Comparison of ENCODE assay signal across 10 mouse cellular contexts in genomic region chr4:117346025-117346424, GRCm38 (mm10).
DNase-seq lines count a peak whose midpoint lies in the region; ATAC-seq and TF ChIP-seq lines count a peak whose summit lies in the region.
"Had no signal": no experiment of that assay in that cellular context is flagged by ENCODE, and none has a peak within 500 bp of the region (broad histone marks: within the 10 kb centered on the region; RNA-seq: fewer than 3 reads in every experiment).

No protein-coding gene starts in this region.

- no peak for ATAC-seq in hindbrain, embryonic 14.5 days (ENCODE audit: low FRiP score)
- ATAC-seq in hindbrain, embryonic 12.5 days (ENCODE audit: low FRiP score) = no peak
- ATAC-seq in G1E (ENCODE audit: extremely low read depth, insufficient number of reproducible peaks, low FRiP score, poor library complexity, severe bottlenecking) = no peak

- 56% methylated on average over 6 of the region's 6 CpGs for WGBS in hindbrain, embryonic 14.5 days
- WGBS in hindbrain, embryonic 12.5 days = 66% methylated on average over 6 of the region's 6 CpGs

- H3K27ac ChIP-seq in hindbrain, embryonic 14.5 days = no peak overlapping the region
- no peak overlapping the region for H3K27ac ChIP-seq in hindbrain, embryonic 12.5 days
- H3K27ac ChIP-seq: embryonic facial prominence, embryonic 13.5 days; liver, embryonic 15.5 days had no signal

- no peaks in the 10 kb centered on the region for H3K9me3 ChIP-seq in hindbrain, embryonic 14.5 days (ENCODE audit: control insufficient read depth, low read length)
- no peaks in the 10 kb centered on the region for H3K9me3 ChIP-seq in hindbrain, embryonic 12.5 days (replicated peaks)
- H3K9me3 ChIP-seq in G1E (replicated peaks) = no peaks in the 10 kb centered on the region
- H3K9me3 ChIP-seq: embryonic facial prominence, embryonic 13.5 days; liver, embryonic 15.5 days had no signal

- no peaks in the 10 kb centered on the region for H3K36me3 ChIP-seq in hindbrain, embryonic 14.5 days (replicated peaks; ENCODE audit: control insufficient read depth, insufficient read depth)
- no peaks in the 10 kb centered on the region for H3K36me3 ChIP-seq in hindbrain, embryonic 12.5 days
- no peaks in the 10 kb centered on the region for H3K36me3 ChIP-seq in G1E (replicated peaks)
- H3K36me3 ChIP-seq: embryonic facial prominence, embryonic 13.5 days; liver, embryonic 15.5 days had no signal

- peak; percentile 65 for DNase-seq in hindbrain, embryonic 14.5 days (ENCODE audit: low spot score)
- peak; percentile 15 for DNase-seq in G1E (ENCODE audit: low spot score)
- DNase-seq in brain, adult 2 months (ENCODE audit: low read depth, low spot score) = peak; percentile 79
- peak; percentile 27 to 39 for DNase-seq in kidney, adult 8-10 months
- peak; percentile 41 for DNase-seq in lung, postnatal 14 days
- peak; percentile 82 for DNase-seq in thymus, postnatal 0 days (ENCODE audit: low spot score)
- no peak for DNase-seq in gastrocnemius, adult 8-10 months (ENCODE audit: low spot score in 2 of 2)

- H3K4me3 ChIP-seq in hindbrain, embryonic 14.5 days (replicated peaks; ENCODE audit: low read length) = no peak overlapping the region
- H3K4me3 ChIP-seq in hindbrain, embryonic 12.5 days = no peak overlapping the region
- H3K4me3 ChIP-seq in G1E (ENCODE audit: low read depth, low read length) = no peak overlapping the region
- H3K4me3 ChIP-seq: embryonic facial prominence, embryonic 13.5 days; liver, embryonic 15.5 days had no signal

- no peak overlapping the region for H3K9ac ChIP-seq in hindbrain, embryonic 14.5 days
- H3K9ac ChIP-seq in hindbrain, embryonic 12.5 days = no peak overlapping the region
- H3K9ac ChIP-seq: embryonic facial prominence, embryonic 13.5 days; liver, embryonic 15.5 days had no signal

- no peak for TF ChIP-seq CTCF in G1E (IDR thresholded peaks at IDR 0.05; ENCODE audit: low read depth, low read length)

- H3K27me3 ChIP-seq in hindbrain, embryonic 14.5 days (ENCODE audit: control insufficient read depth, insufficient read depth, low read length) = peaks cover 23% of the 10 kb centered on the region
- peaks cover 59% of the 10 kb centered on the region for H3K27me3 ChIP-seq in hindbrain, embryonic 12.5 days
- H3K27me3 ChIP-seq in G1E (ENCODE audit: insufficient read depth, low read length) = peaks cover 15% of the 10 kb centered on the region
- H3K27me3 ChIP-seq: embryonic facial prominence, embryonic 13.5 days; liver, embryonic 15.5 days had no signal

- peaks cover 12% of the 10 kb centered on the region; the same call in 1 of the 2 replicates for H3K4me1 ChIP-seq in hindbrain, embryonic 14.5 days (replicated peaks; ENCODE audit: control insufficient read depth, insufficient read depth, low read length)
- peaks cover 22% of the 10 kb centered on the region for H3K4me1 ChIP-seq in hindbrain, embryonic 12.5 days
- no peaks in the 10 kb centered on the region for H3K4me1 ChIP-seq in G1E (ENCODE audit: insufficient read depth, low read depth, low read length)
- H3K4me1 ChIP-seq: liver, embryonic 15.5 days had no signal

- no peak overlapping the region for H3K4me2 ChIP-seq in hindbrain, embryonic 14.5 days (replicated peaks)
- H3K4me2 ChIP-seq in hindbrain, embryonic 12.5 days (replicated peaks) = no peak overlapping the region
- H3K4me2 ChIP-seq: embryonic facial prominence, embryonic 13.5 days; liver, embryonic 15.5 days had no signal

Comparison
In these comparisons a context has a peak if more than half of its experiments do, and no peak if none do; other contexts are left out.
1. DNase-seq: peak in hindbrain, embryonic 14.5 days (single experiment), G1E (single experiment), brain, adult 2 months (single experiment), kidney, adult 8-10 months (2 of 2), lung, postnatal 14 days (single experiment) and thymus, postnatal 0 days (single experiment); none in gastrocnemius, adult 8-10 months (0 of 2).